Mouse (Mus musculus): ENCODE data around the gene Dlx2. TPM values are rescaled to one million over a fixed set of nuclear protein-coding genes. Genes with fewer than 3 reads are reported as not detected.

Gene Dlx2
- polyA plus RNA-seq, 1 experiment = not detected

DNA sequence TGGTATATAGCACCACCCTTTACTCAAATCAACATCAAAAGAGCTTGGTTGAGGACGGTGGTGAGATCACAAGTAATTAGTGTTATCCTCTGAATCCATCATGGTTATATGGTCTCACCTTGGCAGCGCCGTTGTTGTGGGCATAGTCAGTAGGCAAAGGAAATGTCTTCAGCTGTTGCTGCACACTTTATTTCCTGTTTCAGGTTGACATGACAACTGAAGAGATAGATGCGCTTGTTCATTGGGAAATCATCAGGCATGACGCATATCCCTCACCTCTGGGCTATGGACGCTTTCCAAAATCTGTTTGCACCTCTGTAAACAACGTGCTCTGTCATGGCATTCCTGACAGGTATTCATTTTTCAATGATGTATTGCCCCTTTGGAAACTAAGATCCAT lies 35.3 kb downstream of the Dlx2 start:
- DNase-seq (ENCODE audit: low spot score) = no peak

- DNase-seq (ENCODE audit: low spot score) = no peak
Observed at GRCm38 (mm10) chr2:71504852-71505251, 41.7 kb downstream of the Dlx2 start.

DNA sequence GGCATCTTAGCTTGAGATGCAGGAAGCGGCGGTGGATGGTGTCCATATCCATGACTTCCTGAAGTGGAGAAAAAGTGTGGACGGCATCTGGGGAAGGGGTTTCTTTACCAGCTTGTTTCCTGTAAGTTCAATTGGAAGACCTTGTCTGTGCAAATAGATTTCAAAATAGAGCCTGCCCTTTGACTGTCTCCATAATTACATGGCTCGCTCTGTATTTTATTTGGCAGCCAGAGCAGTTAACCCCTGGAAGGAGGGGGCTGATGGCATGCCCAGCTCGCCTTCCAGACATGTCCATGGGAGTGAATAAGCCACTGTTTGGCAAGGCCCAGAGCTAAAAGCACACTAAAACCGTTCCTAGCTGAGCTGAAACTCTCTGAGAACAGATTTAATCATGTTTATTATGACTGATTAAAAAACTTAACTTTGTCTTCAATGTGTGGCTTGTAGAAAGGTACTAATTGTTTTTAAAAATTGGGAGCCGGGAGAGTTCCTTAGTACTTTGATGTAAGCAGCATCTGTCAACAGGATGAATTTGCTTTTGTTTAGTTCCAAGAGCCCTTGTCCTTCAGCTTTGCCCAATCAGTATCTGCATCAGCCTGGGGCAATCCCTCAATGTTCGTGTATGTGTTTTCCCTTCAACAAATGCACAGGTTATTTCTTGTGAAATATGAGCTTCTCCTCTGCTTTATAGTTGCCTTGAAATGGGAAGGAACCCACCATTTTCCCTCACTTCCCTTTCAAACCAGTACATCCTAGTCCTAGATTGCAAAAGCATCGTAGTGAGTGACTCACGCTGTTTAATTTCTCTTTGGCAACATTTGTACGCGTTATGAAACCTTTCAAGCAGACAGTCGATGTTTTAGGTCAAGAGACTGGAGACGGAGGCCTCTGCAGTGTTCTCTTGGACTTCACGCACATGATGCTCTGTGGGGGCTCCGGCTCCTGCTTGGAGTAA lies 47.0 kb downstream of the Dlx2 start:
- DNase-seq (ENCODE audit: low spot score) = no peak

- DNase-seq (ENCODE audit: low spot score) = no peak
Observed at GRCm38 (mm10) chr2:71497175-71497574, 49.4 kb downstream of the Dlx2 start.

DNA sequence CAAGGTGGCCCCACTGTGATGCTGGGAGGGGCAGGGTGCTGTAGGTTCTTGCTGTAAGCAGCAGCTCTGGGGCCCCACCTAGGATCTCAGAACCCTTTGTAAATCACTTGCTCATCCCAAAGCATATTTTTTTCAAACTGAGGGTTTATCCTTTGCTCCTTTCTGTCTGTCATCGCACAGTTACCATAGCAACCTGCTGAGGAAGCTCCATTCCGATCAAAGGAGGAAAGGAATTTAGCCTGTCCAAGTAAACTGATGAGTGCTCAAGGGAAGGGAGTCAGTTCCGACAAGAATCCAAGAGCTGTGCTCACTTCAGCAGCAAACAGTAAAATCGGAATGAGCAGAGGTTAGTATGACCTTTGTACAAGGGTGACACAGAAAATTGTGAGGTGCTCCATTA lies 51.6 kb downstream of the Dlx2 start:
- no peak for DNase-seq (ENCODE audit: low spot score)

DNA sequence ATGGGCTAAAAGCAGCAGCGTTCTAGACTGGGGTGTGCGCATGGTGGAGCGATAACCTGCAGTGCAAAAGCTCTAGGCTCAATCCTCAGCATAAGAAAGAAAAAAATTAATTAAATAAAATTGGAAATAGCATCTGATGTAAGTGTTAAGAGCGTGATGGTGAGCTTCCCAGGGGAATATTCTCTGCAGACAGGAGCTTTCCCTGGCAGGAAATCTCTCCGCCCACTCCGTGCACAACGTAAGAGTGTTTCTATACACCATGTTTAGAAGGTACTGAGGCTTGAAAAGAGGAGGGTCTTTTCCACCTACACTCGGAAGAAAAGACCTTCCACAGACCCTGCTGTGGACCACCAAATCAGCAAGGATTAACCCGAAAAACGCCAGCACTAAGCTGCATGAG lies 52.1 kb downstream of the Dlx2 start:
- DNase-seq (ENCODE audit: low spot score) = no peak

Other genes starting within 250 kb of the Dlx2 start
- 38.7 and 47.0 TPM in 2 replicates for gene Slc25a12, start 179.0 kb downstream of the Dlx2 start, polyA plus RNA-seq (2012; rRNA removed)
- gene Hat1, start 157.8 kb downstream of the Dlx2 start, polyA plus RNA-seq (2012; rRNA removed) = 23.0 and 29.0 TPM in 2 replicates
- 45.5 and 69.1 TPM in 2 replicates for gene Metap1d, start 93.5 kb downstream of the Dlx2 start, polyA plus RNA-seq (2012; rRNA removed)
- 0.10 and 0.11 TPM in 2 replicates for gene Dlx1, start 18.6 kb downstream of the Dlx2 start, polyA plus RNA-seq (2012; rRNA removed)
- 45.0 and 51.9 TPM in 2 replicates for gene Itga6, start 198.9 kb upstream of the Dlx2 start, polyA plus RNA-seq (2012; rRNA removed)

Measured in urinary bladder, adult 2 months (tissue).